Mouse (Mus musculus): ENCODE data around the gene Wnt5b. TPM values are rescaled to one million over a fixed set of nuclear protein-coding genes. Genes with fewer than 3 reads are reported as not detected.

The Wnt5b gene
- polyA plus RNA-seq, 1 experiment from 2014 or later: 1.8 TPM

DNA sequence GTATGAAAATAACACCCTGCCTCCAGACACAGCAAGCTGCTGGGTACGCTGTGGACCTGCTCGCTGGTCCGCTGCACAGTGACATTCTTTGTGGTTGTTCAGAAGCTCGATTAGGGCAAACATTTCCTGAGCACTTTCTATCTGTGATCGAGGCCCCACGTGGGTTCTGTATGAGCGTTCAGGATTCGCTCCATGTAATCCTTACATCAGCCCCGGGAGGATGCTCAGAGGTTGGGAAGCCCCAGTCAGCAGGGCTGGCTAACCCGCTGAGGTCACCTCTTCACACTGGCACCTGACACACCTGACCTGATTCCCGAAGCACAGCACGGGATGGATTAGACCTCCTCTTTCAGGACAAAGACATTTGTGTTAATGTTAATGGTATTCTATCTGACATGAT, 8.3 kb downstream of the Wnt5b start:
- Histone ChIP-seq H3K4me2 (replicated peaks; ENCODE audit: low read depth) (no peak overlapping the region), H3K9me3 (ENCODE audit: control insufficient read depth) (no peaks in the 10 kb centered on the region), H3K27me3 (replicated peaks; ENCODE audit: control insufficient read depth, insufficient read depth, low read length) (no peaks in the 10 kb centered on the region), H3K9ac (ENCODE audit: low read depth, low read length) (no peak overlapping the region), H3K36me3 (ENCODE audit: control insufficient read depth, insufficient read depth) (no peaks in the 10 kb centered on the region), H3K4me1 (replicated peaks; ENCODE audit: control insufficient read depth, insufficient read depth, low read length) (no peaks in the 10 kb centered on the region), H3K27ac (ENCODE audit: low read depth, low read length) (no peak overlapping the region), H3K4me3 (ENCODE audit: low read depth, low read length) (no peak overlapping the region)
- ATAC-seq: no peak
- no peak for TF ChIP-seq CTCF (IDR thresholded peaks at IDR 0.05; ENCODE audit: low read depth)
- 81% methylated on average over 12 of the region's 12 CpGs for WGBS

DNA sequence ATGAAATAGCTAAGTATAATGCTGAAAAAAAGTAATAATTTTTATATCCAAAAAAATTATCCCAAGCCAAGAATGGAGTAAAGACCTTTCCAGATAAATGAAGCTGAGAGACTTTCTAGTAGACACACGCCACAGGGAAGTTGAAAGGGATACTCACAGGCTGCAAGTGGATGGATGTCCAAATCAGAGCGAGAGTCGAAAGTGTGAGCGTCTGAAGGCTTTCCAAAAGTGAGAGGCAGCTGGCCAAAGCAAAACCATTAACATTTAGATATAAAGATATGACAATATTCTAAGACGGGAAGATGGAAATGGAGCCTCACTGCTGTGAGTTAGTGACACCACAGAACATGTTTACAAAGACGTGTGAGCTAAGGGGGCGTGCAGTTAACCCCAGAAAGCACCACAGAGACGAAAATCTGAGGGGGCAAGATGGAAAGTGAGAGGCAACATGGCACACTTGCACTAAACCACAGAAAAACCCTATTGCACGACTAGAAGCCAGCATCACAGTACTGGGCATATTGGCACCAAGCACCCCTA, 10.9 kb downstream of the Wnt5b start:
- ATAC-seq: no peak
- H3K27me3 ChIP-seq (replicated peaks; ENCODE audit: control insufficient read depth, insufficient read depth, low read length): no peaks in the 10 kb centered on the region
- H3K9me3 ChIP-seq (ENCODE audit: control insufficient read depth): no peaks in the 10 kb centered on the region
- H3K4me2 ChIP-seq (replicated peaks; ENCODE audit: low read depth): no peak overlapping the region
- H3K27ac ChIP-seq (ENCODE audit: low read depth, low read length): no peak overlapping the region
- no peaks in the 10 kb centered on the region for H3K36me3 ChIP-seq (ENCODE audit: control insufficient read depth, insufficient read depth)
- no peaks in the 10 kb centered on the region for H3K4me1 ChIP-seq (replicated peaks; ENCODE audit: control insufficient read depth, insufficient read depth, low read length)
- no peak overlapping the region for H3K9ac ChIP-seq (ENCODE audit: low read depth, low read length)
- no peak for TF ChIP-seq CTCF (IDR thresholded peaks at IDR 0.05; ENCODE audit: low read depth)
- WGBS: 75% methylated on average over 9 of the region's 9 CpGs
- no peak overlapping the region for H3K4me3 ChIP-seq (ENCODE audit: low read depth, low read length)

DNA sequence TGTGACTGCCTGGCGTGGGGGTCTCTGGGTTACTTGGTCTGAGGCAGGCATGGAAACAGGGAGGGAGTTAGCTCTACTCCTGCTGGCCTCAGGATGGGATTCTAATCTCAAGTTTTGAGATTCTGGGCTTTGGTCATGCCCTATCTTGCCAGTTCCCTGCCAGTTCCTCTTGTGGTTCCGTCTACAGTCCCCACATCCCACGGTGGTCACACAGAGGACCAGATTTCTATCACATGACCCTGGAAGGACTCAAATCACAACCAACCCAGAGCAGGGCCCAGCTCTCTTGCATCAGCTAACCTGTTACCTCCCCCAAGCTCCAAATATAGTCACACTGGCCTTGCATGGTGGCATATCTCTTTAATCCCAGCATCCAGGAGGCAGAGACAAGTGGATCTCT, 14.5 kb downstream of the Wnt5b start:
- 82% methylated on average over 3 of the region's 3 CpGs for WGBS
- no peak for TF ChIP-seq CTCF (IDR thresholded peaks at IDR 0.05; ENCODE audit: low read depth)
- ATAC-seq: no peak

DNA sequence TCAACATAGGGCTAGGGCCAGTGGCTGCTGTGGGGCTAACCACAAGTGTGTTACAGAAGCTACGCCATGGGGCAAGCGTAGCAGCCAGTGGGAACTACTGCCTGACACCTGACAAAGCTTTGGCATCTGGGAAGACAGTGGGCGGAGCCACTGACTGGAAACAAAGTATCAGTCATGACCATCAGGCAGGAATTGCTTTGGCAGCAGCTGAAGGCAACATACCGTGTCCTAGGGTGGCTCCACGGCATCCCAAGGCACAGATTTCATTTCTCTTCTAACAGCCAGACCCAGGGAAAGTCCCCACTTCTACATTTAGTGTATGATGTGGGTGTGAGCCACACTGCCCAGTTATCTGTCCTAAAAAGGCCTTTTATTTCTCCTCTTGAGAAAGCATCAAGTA, 17.6 kb downstream of the Wnt5b start:
- no peak overlapping the region for H3K27ac ChIP-seq (ENCODE audit: low read depth, low read length)
- H3K4me1 ChIP-seq (replicated peaks; ENCODE audit: control insufficient read depth, insufficient read depth, low read length): no peaks in the 10 kb centered on the region
- H3K4me2 ChIP-seq (replicated peaks; ENCODE audit: low read depth): no peak overlapping the region
- ATAC-seq: no peak
- no peak overlapping the region for H3K4me3 ChIP-seq (ENCODE audit: low read depth, low read length)
- no peak overlapping the region for H3K9ac ChIP-seq (ENCODE audit: low read depth, low read length)
- no peak for TF ChIP-seq CTCF (IDR thresholded peaks at IDR 0.05; ENCODE audit: low read depth)
- no peaks in the 10 kb centered on the region for H3K27me3 ChIP-seq (replicated peaks; ENCODE audit: control insufficient read depth, insufficient read depth, low read length)
- H3K9me3 ChIP-seq (ENCODE audit: control insufficient read depth): no peaks in the 10 kb centered on the region
- no peaks in the 10 kb centered on the region for H3K36me3 ChIP-seq (ENCODE audit: control insufficient read depth, insufficient read depth)
- 72% methylated on average over 5 of the region's 5 CpGs for WGBS

More for the DNA sequence above, 14.5 kb downstream of the Wnt5b start:
- Histone ChIP-seq H3K9ac (ENCODE audit: low read depth, low read length) (no peak overlapping the region), H3K4me2 (replicated peaks; ENCODE audit: low read depth) (no peak overlapping the region), H3K9me3 (ENCODE audit: control insufficient read depth) (no peaks in the 10 kb centered on the region), H3K27ac (ENCODE audit: low read depth, low read length) (no peak overlapping the region), H3K27me3 (replicated peaks; ENCODE audit: control insufficient read depth, insufficient read depth, low read length) (no peaks in the 10 kb centered on the region), H3K36me3 (ENCODE audit: control insufficient read depth, insufficient read depth) (no peaks in the 10 kb centered on the region), H3K4me3 (ENCODE audit: low read depth, low read length) (no peak overlapping the region), H3K4me1 (replicated peaks; ENCODE audit: control insufficient read depth, insufficient read depth, low read length) (no peaks in the 10 kb centered on the region)

DNA sequence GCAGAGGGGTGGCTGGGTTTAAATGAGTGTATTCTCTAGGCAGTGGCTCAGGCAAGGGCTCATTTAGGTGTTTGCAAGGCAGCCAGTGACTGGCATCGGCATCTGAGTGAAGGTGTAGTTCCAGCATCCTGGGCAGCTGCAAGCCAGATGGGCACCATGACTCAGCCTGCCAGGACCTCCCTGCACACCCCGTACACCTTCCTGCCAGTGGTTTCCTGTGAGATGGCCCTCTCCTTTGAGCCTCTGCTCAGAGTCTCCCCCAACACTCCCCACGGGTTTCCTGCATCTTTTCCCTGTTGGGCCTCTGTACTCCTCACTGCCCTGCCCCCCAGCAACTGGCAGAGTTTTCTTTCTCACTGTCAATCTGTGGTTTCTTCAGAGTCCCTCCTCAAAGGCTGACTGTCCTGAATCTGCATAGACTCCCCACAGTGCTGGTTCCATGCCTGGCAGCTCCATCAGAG, 22.2 kb downstream of the Wnt5b start:
- Histone ChIP-seq H3K27ac (ENCODE audit: low read depth, low read length) (no peak overlapping the region), H3K4me1 (replicated peaks; ENCODE audit: control insufficient read depth, insufficient read depth, low read length) (no peaks in the 10 kb centered on the region), H3K4me2 (replicated peaks; ENCODE audit: low read depth) (no peak overlapping the region), H3K9me3 (ENCODE audit: control insufficient read depth) (no peaks in the 10 kb centered on the region; the same call in 1 of the 2 replicates), H3K9ac (ENCODE audit: low read depth, low read length) (no peak overlapping the region), H3K27me3 (replicated peaks; ENCODE audit: control insufficient read depth, insufficient read depth, low read length) (no peaks in the 10 kb centered on the region), H3K36me3 (ENCODE audit: control insufficient read depth, insufficient read depth) (no peaks in the 10 kb centered on the region), H3K4me3 (ENCODE audit: low read depth, low read length) (no peak overlapping the region)
- no peak for TF ChIP-seq CTCF (IDR thresholded peaks at IDR 0.05; ENCODE audit: low read depth)
- 60% methylated on average over 3 of the region's 3 CpGs for WGBS
- ATAC-seq: no peak

DNA sequence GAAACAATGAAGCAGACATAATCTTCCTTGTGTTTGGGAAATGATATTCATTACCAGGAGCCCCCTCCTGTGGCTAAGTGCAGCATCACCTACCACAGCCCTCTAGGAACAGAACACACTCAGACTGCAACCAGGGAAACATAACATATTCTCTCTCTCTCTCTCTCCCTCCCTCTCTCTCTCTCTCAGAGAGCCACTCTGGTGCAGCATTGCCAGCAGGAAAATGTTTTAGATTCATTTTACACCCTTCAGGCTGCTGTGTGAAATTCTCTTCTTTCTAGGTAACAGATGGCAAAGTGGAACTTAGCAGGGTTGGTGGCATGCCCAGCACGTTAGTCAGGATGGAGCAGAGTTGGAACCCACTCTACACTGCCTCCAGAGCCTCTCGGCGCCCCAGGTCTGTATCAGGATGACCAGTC, 22.7 kb downstream of the Wnt5b start:
- H3K27me3 ChIP-seq (replicated peaks; ENCODE audit: control insufficient read depth, insufficient read depth, low read length): no peaks in the 10 kb centered on the region
- no peak for ATAC-seq
- H3K9me3 ChIP-seq (ENCODE audit: control insufficient read depth): no peaks in the 10 kb centered on the region; the same call in 1 of the 2 replicates
- H3K9ac ChIP-seq (ENCODE audit: low read depth, low read length): no peak overlapping the region
- no peaks in the 10 kb centered on the region for H3K4me1 ChIP-seq (replicated peaks; ENCODE audit: control insufficient read depth, insufficient read depth, low read length)
- H3K4me3 ChIP-seq (ENCODE audit: low read depth, low read length): no peak overlapping the region
- 85% methylated on average over 3 of the region's 3 CpGs for whole genome bisulfite sequencing
- no peaks in the 10 kb centered on the region for H3K36me3 ChIP-seq (ENCODE audit: control insufficient read depth, insufficient read depth)
- no peak overlapping the region for H3K27ac ChIP-seq (ENCODE audit: low read depth, low read length)
- no peak overlapping the region for H3K4me2 ChIP-seq (replicated peaks; ENCODE audit: low read depth)
- peak; percentile 29 for TF ChIP-seq CTCF (IDR thresholded peaks at IDR 0.05; ENCODE audit: low read depth)

DNA sequence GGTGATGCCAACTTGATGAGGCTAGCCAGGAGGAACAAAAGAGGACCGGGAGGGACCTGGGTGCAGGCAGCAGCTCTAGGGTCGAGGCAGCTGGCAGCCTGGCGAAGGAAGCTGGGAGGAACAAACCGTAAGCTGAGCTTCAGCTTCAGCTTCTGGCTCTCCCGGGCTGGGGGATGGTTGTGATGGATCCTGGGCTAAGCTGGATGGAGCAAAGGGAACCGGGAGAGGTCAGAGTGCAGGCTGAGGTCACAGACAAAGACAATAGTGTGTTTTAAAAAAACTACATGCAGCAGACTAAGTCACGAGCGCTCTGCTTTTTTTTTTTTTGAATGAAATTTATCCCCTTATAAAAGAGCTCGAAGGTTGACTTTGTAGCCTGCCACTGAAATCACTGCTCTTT, 23.4 kb downstream of the Wnt5b start:
- no peak for TF ChIP-seq CTCF (IDR thresholded peaks at IDR 0.05; ENCODE audit: low read depth)
- Histone ChIP-seq H3K27me3 (replicated peaks; ENCODE audit: control insufficient read depth, insufficient read depth, low read length) (no peaks in the 10 kb centered on the region), H3K4me2 (replicated peaks; ENCODE audit: low read depth) (no peak overlapping the region), H3K36me3 (ENCODE audit: control insufficient read depth, insufficient read depth) (no peaks in the 10 kb centered on the region), H3K9me3 (ENCODE audit: control insufficient read depth) (no peaks in the 10 kb centered on the region; the same call in 1 of the 2 replicates), H3K27ac (ENCODE audit: low read depth, low read length) (no peak overlapping the region), H3K4me3 (ENCODE audit: low read depth, low read length) (no peak overlapping the region), H3K4me1 (replicated peaks; ENCODE audit: control insufficient read depth, insufficient read depth, low read length) (no peaks in the 10 kb centered on the region), H3K9ac (ENCODE audit: low read depth, low read length) (no peak overlapping the region)
- no peak for ATAC-seq
- whole genome bisulfite sequencing: 52% methylated on average over 9 of the region's 9 CpGs

Measured in intestine, postnatal 0 days (tissue).